Mouse (Mus musculus): ENCODE data around the gene Scyl2.

GRCm38 (mm10) chr10:89707397-89707796, 21.3 kb upstream of the Scyl2 start:
- TF ChIP-seq EP300 (IDR thresholded peaks at IDR 0.05; ENCODE audit: insufficient read depth, low read depth, low read length) (no peak), CTCF (IDR thresholded peaks at IDR 0.05; ENCODE audit: low read depth, low read length) (no peak), POLR2A (IDR thresholded peaks at IDR 0.05; ENCODE audit: insufficient read depth, low read length) (no peak)

All from ES-Bruce4 (cell line).